Mouse (Mus musculus) frontal cortex, postnatal 25 days (tissue): Measurements from ENCODE around the gene Rasl11b.
A peak's percentile ranks its signal among the peaks of the same experiment; 100 is the strongest.

Source experiments
- DNase-seq, 2 experiments: peaks; one replicate each; pipeline ENCODE4 v3.0.0; 2022; ENCODE audit warnings: low spot score in 2 of 2

The Rasl11b gene

GRCm38 (mm10) chr5:74194841-74195613, at the start of gene Rasl11b:
Gene Rasl11b (plus strand): TSS chr5:74195286.
- peak; percentile 86 to 91 for DNase-seq

- DNase-seq: no peak
These were observed 47.5 kb upstream of the Rasl11b start for GRCm38 (mm10) chr5:74147631-74148030.

GRCm38 (mm10) chr5:74149975-74150374, 45.1 kb upstream of the Rasl11b start:
- no peak for DNase-seq

- no peak for DNase-seq
These were observed 43.3 kb upstream of the Rasl11b start for GRCm38 (mm10) chr5:74151774-74152173.

- DNase-seq: no peak
These were observed 39.2 kb upstream of the Rasl11b start for GRCm38 (mm10) chr5:74155860-74156351.

GRCm38 (mm10) chr5:74158929-74159632, 36.0 kb upstream of the Rasl11b start:
- no peak for DNase-seq

GRCm38 (mm10) chr5:74159906-74160305, 35.2 kb upstream of the Rasl11b start:
- DNase-seq: no peak

- DNase-seq: no peak
These were observed 34.7 kb upstream of the Rasl11b start for GRCm38 (mm10) chr5:74160349-74160748.

- no peak for DNase-seq
These were observed 33.7 kb upstream of the Rasl11b start for GRCm38 (mm10) chr5:74161297-74161926.

GRCm38 (mm10) chr5:74162013-74162412, 33.1 kb upstream of the Rasl11b start:
- no peak for DNase-seq

- DNase-seq: no peak
These were observed 31.9 kb upstream of the Rasl11b start for GRCm38 (mm10) chr5:74163141-74163540.

- DNase-seq: no peak
These were observed 30.5 kb upstream of the Rasl11b start for GRCm38 (mm10) chr5:74164547-74164946.

GRCm38 (mm10) chr5:74166642-74167041, 28.4 kb upstream of the Rasl11b start:
- no peak for DNase-seq

GRCm38 (mm10) chr5:74168085-74168484, 27.0 kb upstream of the Rasl11b start:
- no peak for DNase-seq

- no peak for DNase-seq
These were observed 23.3 kb upstream of the Rasl11b start for GRCm38 (mm10) chr5:74171768-74172167.

GRCm38 (mm10) chr5:74172208-74172607, 22.9 kb upstream of the Rasl11b start:
- DNase-seq: no peak

- no peak for DNase-seq
These were observed 21.8 kb upstream of the Rasl11b start for GRCm38 (mm10) chr5:74173162-74173844.

GRCm38 (mm10) chr5:74175526-74176270, 19.4 kb upstream of the Rasl11b start:
- DNase-seq: no peak

- DNase-seq: no peak
These were observed 14.9 kb upstream of the Rasl11b start for GRCm38 (mm10) chr5:74180216-74180615.

GRCm38 (mm10) chr5:74183118-74183517, 12.0 kb upstream of the Rasl11b start:
- no peak for DNase-seq

GRCm38 (mm10) chr5:74184607-74185006, 10.5 kb upstream of the Rasl11b start:
- DNase-seq: no peak
